Mouse (Mus musculus): ENCODE results near the gene Fut8.

Gene Fut8

GRCm38 (mm10) chr12:77306759-77307314 is 68.9 kb downstream of the Fut8 start:
- no peak for DNase-seq (ENCODE audit: low spot score)

GRCm38 (mm10) chr12:77309507-77309906 is 71.6 kb downstream of the Fut8 start:
- DNase-seq (ENCODE audit: low spot score) = no peak

GRCm38 (mm10) chr12:77313502-77313901 is 75.6 kb downstream of the Fut8 start:
- DNase-seq (ENCODE audit: low spot score) = no peak

- DNase-seq (ENCODE audit: low spot score) = no peak
Measured at GRCm38 (mm10) chr12:77324142-77324541, 86.2 kb downstream of the Fut8 start.

GRCm38 (mm10) chr12:77346521-77346920 is 108.6 kb downstream of the Fut8 start:
- no peak for DNase-seq (ENCODE audit: low spot score)

GRCm38 (mm10) chr12:77349543-77349942 is 111.6 kb downstream of the Fut8 start:
- DNase-seq (ENCODE audit: low spot score) = no peak

GRCm38 (mm10) chr12:77415720-77416119 is 177.8 kb downstream of the Fut8 start:
- no peak for DNase-seq (ENCODE audit: low spot score)

- DNase-seq (ENCODE audit: low spot score) = no peak
Measured at GRCm38 (mm10) chr12:77421667-77422393, 183.9 kb downstream of the Fut8 start.

GRCm38 (mm10) chr12:77426093-77426492 is 188.2 kb downstream of the Fut8 start:
- no peak for DNase-seq (ENCODE audit: low spot score)

- no peak for DNase-seq (ENCODE audit: low spot score)
Measured at GRCm38 (mm10) chr12:77428165-77428564, 190.2 kb downstream of the Fut8 start.

GRCm38 (mm10) chr12:77429381-77429780 is 191.5 kb downstream of the Fut8 start:
- DNase-seq (ENCODE audit: low spot score) = no peak

- DNase-seq (ENCODE audit: low spot score) = no peak
Measured at GRCm38 (mm10) chr12:77436733-77437132, 198.8 kb downstream of the Fut8 start.

GRCm38 (mm10) chr12:77450816-77451215 is 212.9 kb downstream of the Fut8 start:
- no peak for DNase-seq (ENCODE audit: low spot score)

GRCm38 (mm10) chr12:77466178-77466577 is 228.3 kb downstream of the Fut8 start:
- DNase-seq (ENCODE audit: low spot score) = no peak

- DNase-seq (ENCODE audit: low spot score) = no peak
Measured at GRCm38 (mm10) chr12:77479931-77480330, 242.0 kb downstream of the Fut8 start.

- no peak for DNase-seq (ENCODE audit: low spot score)
Measured at GRCm38 (mm10) chr12:77481153-77481552, 243.2 kb downstream of the Fut8 start.

GRCm38 (mm10) chr12:77481799-77482198 is 243.9 kb downstream of the Fut8 start:
- DNase-seq (ENCODE audit: low spot score) = no peak

GRCm38 (mm10) chr12:77483180-77483855 is 245.4 kb downstream of the Fut8 start:
- DNase-seq (ENCODE audit: low spot score) = no peak

- no peak for DNase-seq (ENCODE audit: low spot score)
Measured at GRCm38 (mm10) chr12:77484761-77485160, 246.8 kb downstream of the Fut8 start.

- DNase-seq (ENCODE audit: low spot score) = no peak
Measured at GRCm38 (mm10) chr12:77491478-77491877, 253.6 kb downstream of the Fut8 start.

- no peak for DNase-seq (ENCODE audit: low spot score)
Measured at GRCm38 (mm10) chr12:77495781-77496180, 257.9 kb downstream of the Fut8 start.

GRCm38 (mm10) chr12:77498153-77498552 is 260.2 kb downstream of the Fut8 start:
- no peak for DNase-seq (ENCODE audit: low spot score)

- no peak for DNase-seq (ENCODE audit: low spot score)
Measured at GRCm38 (mm10) chr12:77500439-77501055, 262.6 kb downstream of the Fut8 start.

Data from testis, postnatal 10 days (tissue).